ENCODE assay signal across 8 mouse cellular contexts in the genomic region with DNA sequence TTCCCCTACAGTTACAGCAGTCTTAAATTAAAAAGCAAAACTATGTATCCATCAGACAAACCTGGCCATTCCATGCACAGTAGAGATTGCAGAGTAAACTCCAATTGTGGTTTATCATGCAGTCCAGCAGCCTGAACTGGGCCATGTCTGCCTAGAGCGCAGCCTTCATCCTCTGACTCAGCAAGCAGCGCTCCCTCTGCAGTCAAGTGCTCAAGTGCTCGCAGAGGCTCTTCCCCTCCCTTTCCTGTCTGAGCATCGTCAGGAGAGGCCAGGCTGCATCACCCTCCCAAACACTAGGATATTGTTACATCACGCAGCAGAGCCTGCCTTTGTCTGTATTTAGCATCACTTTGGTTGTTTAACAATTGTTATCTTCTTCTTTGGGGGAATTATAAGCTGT. TPM values are rescaled to one million over a fixed set of nuclear protein-coding genes. Genes with fewer than 3 reads are reported as not detected.
A peak's percentile ranks its signal among the peaks of the same experiment; 100 is the strongest.
DNase-seq lines count a peak whose midpoint lies in the region; ATAC-seq and TF ChIP-seq lines count a peak whose summit lies in the region.

No protein-coding gene starts in this region.

- peak; percentile 87 to 89 for ATAC-seq in hematopoietic stem cell, adult 5-6 weeks (replicated peaks in 1 of 2; ENCODE audit: insufficient read depth in 1 of 2, low FRiP score in 2 of 2, low TSS enrichment in 1 of 2, low read depth in 1 of 2, poor library complexity in 2 of 2, severe bottlenecking in 2 of 2)

- H3K27ac ChIP-seq in layer of hippocampus, adult 2 months: peak overlapping the region; percentile 77

- DNase-seq in layer of hippocampus, adult 2 months (ENCODE audit: low spot score in 2 of 2): peak; percentile 23 to 62
- no peak for DNase-seq in layer of hippocampus, postnatal 36 days
- DNase-seq in adipocyte (ENCODE audit: low spot score): peak; percentile 11
- DNase-seq in embryo, embryonic 9.5 days (ENCODE audit: extremely low spot score): peak; percentile 51
- peak; percentile 42 for DNase-seq in lung, postnatal 36 days
- DNase-seq in telencephalon, adult 2 months (ENCODE audit: low read depth, low spot score): peak; percentile 76
- DNase-seq in right cerebral cortex, postnatal 4 days: no peak

- no peak; the same call in none of the 2 replicates for TF ChIP-seq CTCF in layer of hippocampus, adult 2 months (conservative IDR thresholded peaks at IDR 0.05)

- peak overlapping the region; percentile 6; the same call in 1 of the 2 replicates for H3K4me3 ChIP-seq in layer of hippocampus, adult 2 months

RNA-seq across cellular contexts. Expression of gene Arhgap21, which starts 25.5 kb away (rescaled TPM):
- 100 to 1,000 TPM; 358 to 386 TPM for total RNA-seq in layer of hippocampus, adult 2 months (2021)
- 100 to 1,000 TPM; 331 to 369 TPM for total RNA-seq in layer of hippocampus, postnatal 36 days (2021)
- 37.0 and 39.6 TPM in 2 replicates for total RNA-seq in hematopoietic stem cell, adult 5-6 weeks (2017)

Comparison
In these comparisons a context has a peak if more than half of its experiments do, and no peak if none do; other contexts are left out.
1. DNase-seq: peak in layer of hippocampus, adult 2 months (2 of 2), adipocyte (single experiment), embryo, embryonic 9.5 days (single experiment), lung, postnatal 36 days (single experiment) and telencephalon, adult 2 months (single experiment); none in layer of hippocampus, postnatal 36 days (0 of 2) and right cerebral cortex, postnatal 4 days (single experiment).